Mouse (Mus musculus) adrenal gland, adult 18-20 months (tissue): ENCODE data around the gene Cyp2c40. TPM values are rescaled to one million over a fixed set of nuclear protein-coding genes. Genes with fewer than 3 reads are reported as not detected.
"Not testable (repeated sequence)": the region's sequence is repeated elsewhere in the genome, so short reads cannot be mapped to it uniquely, and the experiment has no call there.

ENCODE experiments used
- DNase-seq, 2 experiments: peaks; one replicate each; pipeline ENCODE4 v3.0.0; 2021 to 2022; ENCODE audit warnings: low spot score in 2 of 2
- long read RNA-seq, 2 experiments: library from polyadenylated mRNA; stranded (forward); transcript quantifications; one replicate each; pipeline ENCODE4 v2.0.0; 2021
- total RNA-seq, 2 experiments: library from RNA; stranded (reverse); gene quantifications; 1 replicate in 1 of 2; 2 replicates in 1 of 2; pipeline ENCODE4 v1.2.3; 2021

The Cyp2c40 gene
- not detected for total RNA-seq
- long read RNA-seq, experiment 1 = 0 reads
- long read RNA-seq, experiment 2 = 0 reads

DNA sequence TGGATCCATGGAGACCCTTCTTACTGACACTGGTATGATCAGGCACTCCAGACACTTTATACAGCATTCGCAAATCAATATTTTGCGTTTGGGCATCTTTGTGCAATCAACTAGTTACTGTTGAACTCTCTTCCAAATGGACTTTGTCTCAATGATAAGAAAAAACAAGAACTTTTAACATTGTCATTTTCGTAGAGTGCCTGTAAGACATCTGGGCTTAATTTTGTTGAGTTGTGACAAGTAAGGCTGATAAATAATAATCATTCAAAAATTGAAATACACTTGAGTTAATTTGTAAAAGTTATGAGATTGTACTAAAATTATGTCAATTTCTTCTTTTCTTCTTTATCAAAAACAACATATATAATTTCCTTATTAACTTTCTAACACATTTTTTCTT lies at the start of gene Cyp2c40:
Gene Cyp2c40 (minus strand): TSS at position 101 of the 400 bp plus-strand sequence.
- not testable (repeated sequence) for DNase-seq

DNA sequence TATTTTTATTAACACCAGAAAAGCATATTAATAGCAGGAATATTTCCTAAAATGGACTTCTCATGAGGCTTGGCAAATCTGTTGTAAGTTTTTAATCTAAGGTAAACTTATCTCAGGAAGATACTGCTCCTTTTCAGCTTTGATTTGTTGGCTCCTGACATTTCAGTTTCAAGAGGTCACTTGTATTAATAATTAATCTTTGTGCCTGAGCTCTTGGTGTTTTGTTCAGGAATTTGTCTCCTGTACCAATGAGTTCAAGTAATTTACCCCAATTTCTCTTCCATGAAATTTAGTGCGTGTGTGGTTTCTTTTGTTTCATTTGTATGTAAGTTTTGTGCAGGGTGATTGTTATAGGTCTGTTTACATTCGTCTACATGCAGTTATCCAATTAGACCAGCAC lies 8.3 kb upstream of the Cyp2c40 start:
- not testable (repeated sequence) for DNase-seq

DNA sequence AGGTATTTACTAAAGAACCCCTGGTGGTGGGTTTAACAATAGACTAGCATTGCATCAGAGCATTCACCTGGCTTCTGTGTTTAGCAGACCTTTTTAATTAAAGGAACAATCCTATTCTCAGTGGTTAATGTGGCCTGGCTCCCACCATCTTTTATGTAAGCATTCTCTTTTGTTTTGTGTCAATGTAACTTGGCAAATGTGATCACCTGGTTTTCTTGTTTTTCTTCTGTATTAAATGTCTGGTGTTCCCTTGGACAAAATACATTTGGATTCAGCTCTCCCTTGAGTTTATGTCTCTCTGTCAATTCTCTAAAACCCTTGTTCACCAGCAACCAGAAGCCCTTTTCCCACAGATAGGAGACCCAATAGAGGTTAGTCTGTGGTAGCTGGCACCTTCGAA lies 3.8 kb upstream of the Cyp2c40 start:
- DNase-seq = not testable (repeated sequence)

DNA sequence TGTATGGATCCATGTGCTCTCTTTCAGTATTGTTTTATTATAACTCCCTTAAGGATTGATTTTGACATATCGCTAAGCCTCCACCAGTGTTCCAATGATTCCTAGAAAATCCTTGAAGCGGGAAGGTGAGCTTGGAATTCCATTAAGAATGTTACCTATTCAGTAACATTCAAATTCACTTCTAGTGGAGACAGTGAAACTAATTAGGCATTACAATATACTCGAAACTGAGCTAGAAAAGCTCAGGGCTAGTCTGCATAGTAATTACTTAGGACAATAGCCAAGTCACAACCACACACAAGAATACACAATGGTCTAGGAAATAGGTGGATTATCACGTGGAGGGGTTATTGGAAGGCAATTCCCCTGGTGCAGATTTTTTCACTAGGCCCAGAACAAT lies 3.4 kb upstream of the Cyp2c40 start:
- not testable (repeated sequence) for DNase-seq

DNA sequence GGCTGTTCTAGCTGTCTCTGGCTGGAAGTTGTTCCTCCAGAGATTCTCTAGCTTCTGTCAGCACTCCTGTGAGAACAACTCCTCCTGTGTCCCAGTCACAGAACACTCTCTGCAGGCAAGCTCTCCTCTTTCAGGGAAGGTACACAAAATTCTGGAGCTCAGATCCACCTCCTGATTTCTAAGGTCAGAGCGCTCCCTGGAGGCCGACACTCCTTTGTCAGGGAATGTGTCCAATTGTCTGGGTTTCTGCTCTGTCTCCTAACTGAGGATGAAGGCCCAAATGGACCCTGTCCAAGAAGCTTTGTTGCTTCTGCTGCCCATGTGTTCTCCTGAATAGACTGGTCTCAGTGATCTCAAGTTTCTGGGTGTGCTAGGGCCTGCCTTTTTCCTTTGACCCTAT lies 27.2 kb downstream of the Cyp2c40 start:
- DNase-seq = not testable (repeated sequence)

DNA sequence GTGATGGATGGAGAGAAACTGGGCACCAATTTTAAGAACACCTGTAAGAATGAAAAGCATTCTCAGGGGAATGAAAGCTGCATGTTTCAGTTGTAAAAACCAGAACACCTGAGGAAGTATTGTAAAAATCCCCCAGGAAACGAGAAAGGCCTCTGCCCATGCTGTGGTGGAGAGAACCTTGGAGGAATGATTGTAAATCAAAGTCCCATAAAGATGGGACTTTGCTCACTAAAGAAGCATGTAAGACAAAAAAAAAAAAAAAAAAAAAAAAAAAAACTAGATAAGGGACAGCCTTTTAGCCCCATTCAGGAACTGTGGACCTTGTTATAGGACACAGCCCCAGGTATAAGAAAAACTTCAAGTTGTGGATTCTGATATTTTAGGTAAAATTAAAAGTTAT lies 67.3 kb downstream of the Cyp2c40 start:
- DNase-seq = no peak

DNA sequence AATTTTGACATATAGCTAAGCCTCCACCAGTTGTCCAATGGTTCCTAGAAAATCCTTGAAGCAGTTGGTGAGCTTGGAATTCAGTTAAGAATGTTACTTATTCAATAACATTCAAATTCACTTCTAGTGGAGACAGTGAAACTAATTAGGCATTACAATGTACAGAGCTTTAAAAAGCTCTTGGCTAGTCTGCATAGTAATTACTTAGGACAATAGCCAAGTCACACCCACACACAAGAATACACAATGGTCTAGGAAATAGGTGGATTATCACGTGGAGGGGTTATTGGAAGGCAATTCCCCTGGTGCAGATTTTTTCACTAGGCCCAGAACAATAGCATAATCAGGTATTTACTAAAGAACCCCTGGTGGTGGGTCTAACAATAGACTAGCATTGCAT lies 68.3 kb downstream of the Cyp2c40 start:
- not testable (repeated sequence) for DNase-seq

DNA sequence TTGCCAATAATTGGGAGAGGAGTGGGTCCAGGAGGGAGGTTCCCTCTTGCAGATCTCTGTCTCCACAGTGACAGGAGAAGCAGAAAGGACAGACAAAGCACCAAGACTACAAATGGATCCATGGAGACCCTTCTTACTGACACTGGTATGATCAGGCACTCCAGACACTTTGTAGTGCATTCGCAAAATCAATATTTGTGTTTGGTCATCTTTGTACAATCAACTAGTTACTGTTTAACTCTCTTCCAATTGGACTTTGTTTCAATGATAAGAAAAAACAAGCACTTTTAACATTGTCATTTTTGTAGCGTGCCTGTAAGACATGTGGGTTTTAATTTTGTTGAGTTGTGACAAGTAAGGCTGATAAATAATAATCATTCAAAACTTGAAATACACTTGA lies 71.7 kb downstream of the Cyp2c40 start, which contains the start of gene Cyp2c68:
Gene Cyp2c68 (minus strand): TSS at position 135 of the 400 bp plus-strand sequence.
- DNase-seq = no peak

Other genes starting within 250 kb of the Cyp2c40 start
- not detected for gene Cyp2c67, start 163.8 kb downstream of the Cyp2c40 start, total RNA-seq
- not detected for gene Cyp2c68, start 71.8 kb downstream of the Cyp2c40 start, total RNA-seq
- under 1 TPM in 1 of 2 experiments, not detected in 1; 0.30 TPM for gene Cyp2c69, start 74.0 kb upstream of the Cyp2c40 start, total RNA-seq
- gene Cyp2c37, start 179.6 kb upstream of the Cyp2c40 start, total RNA-seq = under 1 TPM in 1 of 2 experiments, not detected in 1; 0.23 TPM